Mouse (Mus musculus): ENCODE measurements around the gene Gm9844. TPM values are rescaled to one million over a fixed set of nuclear protein-coding genes. Genes with fewer than 3 reads are reported as not detected.

Gene Gm9844
- polyA plus RNA-seq (2012; ENCODE audit: low replicate concordance) = 29.7 and 64.5 TPM in 2 replicates

DNA sequence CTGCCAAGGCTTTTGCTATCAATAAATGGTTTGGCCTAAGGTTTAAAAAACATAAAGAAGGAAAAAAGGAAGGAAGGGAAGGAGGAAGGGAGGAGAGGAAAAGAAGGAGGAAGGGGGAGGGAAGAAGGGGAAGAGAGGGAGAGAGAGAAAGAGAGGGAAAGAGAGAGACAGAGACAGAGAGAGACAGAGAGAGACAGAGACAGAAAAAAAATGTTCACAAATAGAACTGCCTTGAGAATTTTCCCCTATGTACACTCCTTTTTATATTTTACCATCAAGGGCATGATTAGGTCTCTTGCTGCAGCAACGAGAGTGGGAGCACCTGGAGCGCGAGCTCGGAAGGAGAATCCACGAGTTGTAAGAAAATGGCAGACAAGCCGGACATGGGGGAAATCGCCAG lies at the start of gene Gm9844:
Gene Gm9844 (plus strand): TSS at position 301 of the 400 bp plus-strand sequence.

DNA sequence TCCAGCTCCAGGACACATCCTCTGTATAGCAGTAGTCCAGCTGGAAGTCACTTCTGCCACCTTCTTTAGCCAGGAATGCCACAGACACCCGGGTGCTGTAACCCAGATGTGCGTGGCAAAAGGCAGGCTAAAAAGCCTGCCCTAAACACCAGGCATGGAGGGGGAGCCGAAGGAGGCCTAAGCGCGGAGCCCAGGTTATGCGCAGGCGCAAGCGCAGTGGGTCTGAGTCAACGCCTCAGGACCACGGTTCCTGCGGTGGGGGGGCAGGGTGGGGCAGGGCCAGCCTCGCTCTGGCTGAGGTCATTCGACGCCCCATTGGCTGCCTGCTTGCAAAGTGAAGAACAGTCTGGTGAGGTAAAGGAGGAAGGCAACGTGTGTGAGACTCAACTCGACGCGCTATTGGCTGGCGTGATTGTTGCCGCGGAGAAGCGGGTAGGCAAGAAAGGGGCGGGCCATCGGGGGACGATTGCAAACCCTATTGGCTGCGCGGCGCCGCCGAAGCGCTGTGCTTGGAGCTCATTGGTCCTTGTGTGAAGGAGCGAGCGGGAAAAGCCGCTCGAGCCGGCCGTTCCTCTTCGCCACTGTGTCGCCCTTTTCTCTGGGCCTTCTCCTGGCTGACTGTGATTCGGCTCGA lies 7.6 kb downstream of the Gm9844 start, which contains the start of the genes Lypd4 and Dmrtc2:
Gene Lypd4 (minus strand): TSS at position 410 of the 634 bp plus-strand sequence.
Gene Dmrtc2 (plus strand): TSS at position 526 of the 634 bp plus-strand sequence.

DNA sequence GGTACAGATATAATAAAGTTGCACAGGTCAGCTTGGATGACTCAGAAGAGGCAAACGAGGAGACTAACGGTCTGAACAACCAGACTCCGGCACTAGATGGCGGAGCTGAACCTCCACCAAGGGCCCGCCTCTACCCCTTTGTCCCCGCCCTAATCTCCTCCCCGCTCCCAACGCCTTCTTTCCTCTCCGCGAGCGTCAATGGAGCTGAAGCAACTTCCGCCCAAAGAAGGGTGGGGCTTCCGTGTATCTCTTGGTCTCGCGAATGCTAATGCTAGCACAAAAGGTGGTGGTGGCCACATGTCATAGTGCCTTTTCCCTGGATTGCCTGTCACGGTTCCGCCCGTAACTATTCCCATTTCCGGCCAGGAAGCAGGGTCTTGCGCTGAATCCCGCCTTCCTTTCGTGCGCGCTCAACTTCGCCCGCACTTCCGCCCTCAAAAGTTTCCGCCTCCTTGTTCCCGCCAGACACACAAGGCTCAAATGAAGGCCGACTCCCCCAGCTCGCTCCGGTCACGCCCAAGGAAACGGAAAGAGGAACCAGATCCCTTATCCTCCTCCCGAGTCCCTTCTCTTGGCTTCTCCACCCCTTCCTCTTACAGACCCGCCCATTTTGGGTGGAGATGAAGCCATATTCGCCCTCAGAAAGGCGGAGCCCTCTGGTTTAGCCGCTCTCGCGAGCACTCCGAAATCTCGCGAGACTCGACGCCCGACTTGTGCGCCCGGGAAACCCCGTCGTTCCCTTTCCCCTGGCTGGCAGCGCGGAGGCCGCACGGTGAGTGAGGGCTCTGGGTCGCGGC lies 22.1 kb downstream of the Gm9844 start, which contains the start of gene Rps19:
Gene Rps19 (plus strand): TSS at position 476 of the 797 bp plus-strand sequence.

DNA sequence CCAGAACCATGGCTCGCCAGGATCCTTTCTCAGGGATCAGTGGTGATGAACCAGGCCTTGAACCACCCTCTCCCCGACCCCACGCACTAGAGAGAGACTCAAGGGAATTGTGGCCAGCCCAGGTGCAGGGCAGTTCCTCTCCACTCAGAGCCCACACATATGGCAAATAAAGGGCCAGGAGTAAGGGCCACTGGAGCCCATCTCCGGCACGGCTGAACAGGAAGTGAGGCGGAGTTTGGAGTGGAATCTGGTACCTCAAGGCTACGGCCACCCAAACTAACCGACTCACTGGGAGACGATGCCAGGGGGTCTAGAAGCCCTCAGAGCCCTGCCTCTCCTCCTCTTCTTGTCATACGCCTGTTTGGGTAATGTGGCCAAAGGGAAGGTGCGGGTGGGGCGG lies 35.2 kb downstream of the Gm9844 start, which contains the start of gene Cd79a:
Gene Cd79a (plus strand): TSS at position 158 of the 400 bp plus-strand sequence.

DNA sequence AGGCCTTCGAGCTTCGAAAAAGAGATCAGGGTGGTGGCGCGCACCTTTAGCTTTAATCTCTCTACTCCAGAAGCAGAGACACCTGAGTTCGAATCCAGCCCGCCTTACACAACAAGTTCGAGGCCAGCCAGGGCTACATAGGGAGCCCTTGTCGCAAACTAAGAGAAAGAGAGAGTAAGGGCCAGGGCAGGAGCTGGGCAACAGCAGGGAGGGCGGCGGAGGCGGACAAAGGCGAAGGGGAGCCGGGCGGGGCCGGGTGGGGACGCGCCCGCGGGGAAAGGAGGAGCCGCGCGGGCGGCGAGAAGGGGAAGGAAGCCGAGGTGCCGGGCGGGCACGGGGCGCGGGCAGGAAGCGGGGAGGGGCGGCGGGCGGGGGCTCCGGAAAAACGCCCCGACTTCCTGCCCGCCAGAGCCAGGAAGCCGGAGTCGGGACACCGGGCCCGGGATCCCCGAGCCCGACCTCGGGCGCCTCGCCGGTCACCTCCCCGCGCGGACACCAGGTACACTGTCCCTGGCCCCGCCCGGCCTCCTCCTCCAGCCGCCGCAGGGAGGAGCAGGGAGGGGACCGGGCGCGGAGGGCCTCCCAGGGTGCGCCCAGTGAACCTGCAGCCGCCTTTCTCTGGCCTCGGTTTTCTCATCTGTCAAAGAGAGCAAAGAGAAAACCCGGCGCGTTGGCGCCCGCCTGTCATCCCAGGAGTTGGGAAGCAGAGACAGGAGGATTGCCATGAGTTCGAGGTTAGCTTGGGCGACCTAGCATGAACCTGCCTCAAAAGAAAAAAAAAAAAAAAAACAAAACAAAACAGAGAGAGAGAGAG lies 40.8 kb downstream of the Gm9844 start, which contains the start of gene Arhgef1:
Gene Arhgef1 (plus strand): TSS at position 283 of the 814 bp plus-strand sequence.

Other genes starting within 250 kb of the Gm9844 start
- 0.09 TPM in 1 of 2 replicates, not detected in the other for gene Lypd3, start 225.7 kb upstream of the Gm9844 start, polyA plus RNA-seq (2012; ENCODE audit: low replicate concordance)
- 0.11 TPM in 1 of 2 replicates, not detected in the other for gene Tex101, start 185.5 kb upstream of the Gm9844 start, polyA plus RNA-seq (2012; ENCODE audit: low replicate concordance)
- gene BC049730, start 153.0 kb upstream of the Gm9844 start, polyA plus RNA-seq (2012; ENCODE audit: low replicate concordance) = not detected in 2 replicates
- not detected in 2 replicates for gene Gm4763, start 135.3 kb upstream of the Gm9844 start, polyA plus RNA-seq (2012; ENCODE audit: low replicate concordance)
- gene Cd177, start 101.9 kb upstream of the Gm9844 start, polyA plus RNA-seq (2012; ENCODE audit: low replicate concordance) = 13.0 and 17.4 TPM in 2 replicates
- 0.33 and 0.85 TPM in 2 replicates for gene Ceacam10, start 85.0 kb upstream of the Gm9844 start, polyA plus RNA-seq (2012; ENCODE audit: low replicate concordance)
- not detected in 2 replicates for gene Lypd4, start 7.7 kb downstream of the Gm9844 start, polyA plus RNA-seq (2012; ENCODE audit: low replicate concordance)
- gene Dmrtc2, start 7.8 kb downstream of the Gm9844 start, polyA plus RNA-seq (2012; ENCODE audit: low replicate concordance) = not detected in 2 replicates
- gene Rps19, start 22.2 kb downstream of the Gm9844 start, polyA plus RNA-seq (2012; ENCODE audit: low replicate concordance) = 2,483 and 3,423 TPM in 2 replicates
- 785 and 2,403 TPM in 2 replicates for gene Cd79a, start 35.2 kb downstream of the Gm9844 start, polyA plus RNA-seq (2012; ENCODE audit: low replicate concordance)
- 1,525 and 2,253 TPM in 2 replicates for gene Arhgef1, start 40.7 kb downstream of the Gm9844 start, polyA plus RNA-seq (2012; ENCODE audit: low replicate concordance)
- 0.17 TPM in 1 of 2 replicates, not detected in the other for gene Gm4881, start 82.3 kb downstream of the Gm9844 start, polyA plus RNA-seq (2012; ENCODE audit: low replicate concordance)
- 384 and 783 TPM in 2 replicates for gene Rabac1, start 110.5 kb downstream of the Gm9844 start, polyA plus RNA-seq (2012; ENCODE audit: low replicate concordance)
- 50.1 and 135 TPM in 2 replicates for gene Atp1a3, start 143.7 kb downstream of the Gm9844 start, polyA plus RNA-seq (2012; ENCODE audit: low replicate concordance)
- 7.5 and 16.2 TPM in 2 replicates for gene Grik5, start 210.1 kb downstream of the Gm9844 start, polyA plus RNA-seq (2012; ENCODE audit: low replicate concordance)
- gene Zfp574, start 210.4 kb downstream of the Gm9844 start, polyA plus RNA-seq (2012; ENCODE audit: low replicate concordance) = 46.0 and 87.0 TPM in 2 replicates